8 mouse cellular contexts compared by ENCODE assay signal in genomic region chr7:80246859-80247258, GRCm38 (mm10). TPM values are rescaled to one million over a fixed set of nuclear protein-coding genes. Genes with fewer than 3 reads are reported as not detected.
DNase-seq lines count a peak whose midpoint lies in the region; ATAC-seq and TF ChIP-seq lines count a peak whose summit lies in the region.

No protein-coding gene starts in this region.

- H3K36me3 ChIP-seq in kidney, embryonic 15.5 days: no peaks in the 10 kb centered on the region
- H3K36me3 ChIP-seq in intestine, embryonic 15.5 days: no peaks in the 10 kb centered on the region
- no peaks in the 10 kb centered on the region for H3K36me3 ChIP-seq in midbrain, postnatal 0 days (ENCODE audit: insufficient read depth, low read length)

- H3K27me3 ChIP-seq in kidney, embryonic 15.5 days: no peaks in the 10 kb centered on the region
- no peaks in the 10 kb centered on the region for H3K27me3 ChIP-seq in intestine, embryonic 15.5 days (replicated peaks)
- H3K27me3 ChIP-seq in midbrain, postnatal 0 days (ENCODE audit: insufficient read depth, low read length): no peaks in the 10 kb centered on the region

- no peak for TF ChIP-seq POLR2A in cortical plate, adult 2 months (IDR thresholded peaks at IDR 0.05; ENCODE audit: extremely low read depth, insufficient read depth, low read length)

- ATAC-seq in kidney, embryonic 15.5 days (replicated peaks; ENCODE audit: low FRiP score): no peak
- no peak for ATAC-seq in intestine, embryonic 15.5 days
- no peak for ATAC-seq in midbrain, postnatal 0 days (ENCODE audit: low FRiP score)

- no peak for DNase-seq in kidney, postnatal 4 days
- DNase-seq in midbrain, postnatal 0 days (ENCODE audit: low spot score): no peak
- no peak for DNase-seq in cerebellum, postnatal 14 days
- no peak for DNase-seq in adrenal gland, adult 8-10 months
- no peak for DNase-seq in Muller cell, postnatal 12 days (ENCODE audit: inconsistent ontology term)

- H3K27ac ChIP-seq in kidney, embryonic 15.5 days: peak overlapping the region; percentile 78; the same call in 1 of the 2 replicates
- no peak overlapping the region for H3K27ac ChIP-seq in cortical plate, adult 2 months (ENCODE audit: insufficient read depth, low read length)
- no peak overlapping the region for H3K27ac ChIP-seq in intestine, embryonic 15.5 days
- peak overlapping the region; percentile 77 for H3K27ac ChIP-seq in midbrain, postnatal 0 days (ENCODE audit: low read depth, low read length)

- no peak for TF ChIP-seq CTCF in cortical plate, adult 2 months (IDR thresholded peaks at IDR 0.05; ENCODE audit: extremely low read depth, insufficient read depth, low read length)
- no peak for TF ChIP-seq CTCF in midbrain, postnatal 0 days (IDR thresholded peaks at IDR 0.05)

- H3K9me3 ChIP-seq in kidney, embryonic 15.5 days (replicated peaks): no peaks in the 10 kb centered on the region
- no peaks in the 10 kb centered on the region for H3K9me3 ChIP-seq in intestine, embryonic 15.5 days
- H3K9me3 ChIP-seq in midbrain, postnatal 0 days (ENCODE audit: low read length): no peaks in the 10 kb centered on the region

- WGBS in kidney, embryonic 15.5 days: 68% methylated on average over 7 of the region's 7 CpGs
- WGBS in intestine, embryonic 15.5 days: 39% methylated on average over 7 of the region's 7 CpGs
- WGBS in midbrain, postnatal 0 days: 71% methylated on average over 7 of the region's 7 CpGs

- H3K4me2 ChIP-seq in kidney, embryonic 15.5 days: peak overlapping the region; percentile 65
- peak overlapping the region; percentile 63 for H3K4me2 ChIP-seq in intestine, embryonic 15.5 days (replicated peaks)
- peak overlapping the region; percentile 50; the same call in 1 of the 2 replicates for H3K4me2 ChIP-seq in midbrain, postnatal 0 days (ENCODE audit: low read depth, low read length, poor library complexity, severe bottlenecking)

- peak overlapping the region; percentile 55 for H3K4me3 ChIP-seq in kidney, embryonic 15.5 days (replicated peaks)
- H3K4me3 ChIP-seq in cortical plate, adult 2 months (ENCODE audit: insufficient read depth, low read length): peak overlapping the region; percentile 50; the same call in 1 of the 2 replicates
- peak overlapping the region; percentile 57 for H3K4me3 ChIP-seq in intestine, embryonic 15.5 days (replicated peaks)
- H3K4me3 ChIP-seq in midbrain, postnatal 0 days (ENCODE audit: low read depth, low read length): peak overlapping the region; percentile 51

- peak overlapping the region; percentile 59; the same call in 1 of the 2 replicates for H3K9ac ChIP-seq in kidney, embryonic 15.5 days
- H3K9ac ChIP-seq in intestine, embryonic 15.5 days: no peak overlapping the region
- H3K9ac ChIP-seq in midbrain, postnatal 0 days (replicated peaks; ENCODE audit: low read length, poor library complexity, severe bottlenecking): no peak overlapping the region

- H3K4me1 ChIP-seq in kidney, embryonic 15.5 days: no peaks in the 10 kb centered on the region
- no peaks in the 10 kb centered on the region for H3K4me1 ChIP-seq in cortical plate, adult 2 months (ENCODE audit: control insufficient read depth, insufficient read depth, low read length)
- no peaks in the 10 kb centered on the region for H3K4me1 ChIP-seq in intestine, embryonic 15.5 days (replicated peaks)
- H3K4me1 ChIP-seq in midbrain, postnatal 0 days (ENCODE audit: insufficient read depth, low read length): no peaks in the 10 kb centered on the region

RNA-seq across cellular contexts. Expression of gene Ttll13, which starts 0.7 kb away (rescaled TPM):
- polyA plus RNA-seq in kidney, embryonic 15.5 days (2015; fragmentation: Nextera tagmentation; extraction: Ambion mirVana): 1.2 and 2.1 TPM in 2 replicates
- polyA plus RNA-seq in cortical plate, adult 2 months (2012; rRNA removed): 0.98 and 1.5 TPM in 2 replicates
- polyA plus RNA-seq in intestine, embryonic 15.5 days (2015; fragmentation: Nextera tagmentation; extraction: Ambion mirVana): 0.96 and 1.3 TPM in 2 replicates
- 1.2 and 1.6 TPM in 2 replicates for total RNA-seq in midbrain, postnatal 0 days (2014; rRNA removed)
- polyA plus RNA-seq in midbrain, postnatal 0 days (2015; fragmentation: Nextera tagmentation; extraction: Ambion mirVana): 2.4 and 3.2 TPM in 2 replicates
- 1 to 10 TPM; 1.7 to 2.2 (median 1.9) TPM for total RNA-seq in adrenal gland, adult 8-10 months (2022)

RNA-seq across cellular contexts. Expression of gene Ngrn, which starts 14.2 kb away (rescaled TPM):
- polyA plus RNA-seq in kidney, embryonic 15.5 days (2015; fragmentation: Nextera tagmentation; extraction: Ambion mirVana): 47.5 and 48.3 TPM in 2 replicates
- 55.6 and 56.0 TPM in 2 replicates for polyA plus RNA-seq in cortical plate, adult 2 months (2012; rRNA removed)
- 51.3 and 52.8 TPM in 2 replicates for polyA plus RNA-seq in intestine, embryonic 15.5 days (2015; fragmentation: Nextera tagmentation; extraction: Ambion mirVana)
- 50.9 and 76.4 TPM in 2 replicates for total RNA-seq in midbrain, postnatal 0 days (2014; rRNA removed)
- polyA plus RNA-seq in midbrain, postnatal 0 days (2015; fragmentation: Nextera tagmentation; extraction: Ambion mirVana): 80.6 and 84.8 TPM in 2 replicates
- 10 to 100 TPM; 54.9 to 59.1 (median 57.7) TPM for total RNA-seq in adrenal gland, adult 8-10 months (2022)

RNA-seq across cellular contexts. Expression of gene Gdpgp1, which starts 14.2 kb away (rescaled TPM):
- 3.5 and 3.9 TPM in 2 replicates for polyA plus RNA-seq in kidney, embryonic 15.5 days (2015; fragmentation: Nextera tagmentation; extraction: Ambion mirVana)
- polyA plus RNA-seq in cortical plate, adult 2 months (2012; rRNA removed): 3.4 and 3.7 TPM in 2 replicates
- polyA plus RNA-seq in intestine, embryonic 15.5 days (2015; fragmentation: Nextera tagmentation; extraction: Ambion mirVana): 6.5 and 6.6 TPM in 2 replicates
- 5.9 and 7.4 TPM in 2 replicates for total RNA-seq in midbrain, postnatal 0 days (2014; rRNA removed)
- 2.5 and 2.8 TPM in 2 replicates for polyA plus RNA-seq in midbrain, postnatal 0 days (2015; fragmentation: Nextera tagmentation; extraction: Ambion mirVana)
- total RNA-seq in adrenal gland, adult 8-10 months (2022): 1 to 10 TPM; 4.2 to 6.1 (median 5.3) TPM

RNA-seq across cellular contexts. Expression of gene Cib1, which starts 14.2 kb away (rescaled TPM):
- polyA plus RNA-seq in kidney, embryonic 15.5 days (2015; fragmentation: Nextera tagmentation; extraction: Ambion mirVana): 108 and 122 TPM in 2 replicates
- 31.9 and 35.9 TPM in 2 replicates for polyA plus RNA-seq in cortical plate, adult 2 months (2012; rRNA removed)
- polyA plus RNA-seq in intestine, embryonic 15.5 days (2015; fragmentation: Nextera tagmentation; extraction: Ambion mirVana): 199 and 237 TPM in 2 replicates
- 15.2 and 22.3 TPM in 2 replicates for total RNA-seq in midbrain, postnatal 0 days (2014; rRNA removed)
- 30.6 and 33.7 TPM in 2 replicates for polyA plus RNA-seq in midbrain, postnatal 0 days (2015; fragmentation: Nextera tagmentation; extraction: Ambion mirVana)
- 100 to 1,000 TPM in 1 of 4 experiments, 10 to 100 TPM in 3; 64.7 to 105 (median 85.9) TPM for total RNA-seq in adrenal gland, adult 8-10 months (2022)

RNA-seq across cellular contexts. Expression of gene Vps33b, which starts 22.6 kb away (rescaled TPM):
- polyA plus RNA-seq in kidney, embryonic 15.5 days (2015; fragmentation: Nextera tagmentation; extraction: Ambion mirVana): 14.6 and 15.4 TPM in 2 replicates
- 23.2 and 25.6 TPM in 2 replicates for polyA plus RNA-seq in cortical plate, adult 2 months (2012; rRNA removed)
- 12.7 and 14.8 TPM in 2 replicates for polyA plus RNA-seq in intestine, embryonic 15.5 days (2015; fragmentation: Nextera tagmentation; extraction: Ambion mirVana)
- total RNA-seq in midbrain, postnatal 0 days (2014; rRNA removed): 25.0 and 35.4 TPM in 2 replicates
- 15.3 and 18.3 TPM in 2 replicates for polyA plus RNA-seq in midbrain, postnatal 0 days (2015; fragmentation: Nextera tagmentation; extraction: Ambion mirVana)
- 10 to 100 TPM; 21.3 to 31.9 (median 28.8) TPM for total RNA-seq in adrenal gland, adult 8-10 months (2022)

Comparison
In these comparisons a context has a peak if more than half of its experiments do, and no peak if none do; other contexts are left out.
1. H3K27ac ChIP-seq: peak in kidney, embryonic 15.5 days (single experiment) and midbrain, postnatal 0 days (single experiment); none in cortical plate, adult 2 months (single experiment) and intestine, embryonic 15.5 days (single experiment).
2. Peak in every context shown above with its lines, with median percentiles within 50 percentile points of each other: H3K4me2 ChIP-seq and H3K4me3 ChIP-seq.